Mouse (Mus musculus) lung, embryonic 16.5 days (tissue): ENCODE data around the gene Ak5. TPM values are rescaled to one million over a fixed set of nuclear protein-coding genes. Genes with fewer than 3 reads are reported as not detected.

Experiments
- ATAC-seq: fragments of 200-750 bp; cut with Nextera tagmentation; 2 replicates; pipeline ENCODE4 v1.8.0; 2017; ENCODE audit warnings: low read depth, mild to moderate bottlenecking, moderate library complexity
- H3K27ac ChIP-seq: fragments of 300-500 bp; sonication (generic); 2 replicates; pipeline ENCODE4 v1.5.1; 2014; ENCODE audit warnings: mild to moderate bottlenecking, control low read depth, low read length
- H3K27me3 ChIP-seq: fragments of 300-500 bp; sonication (generic); 2 replicates; pipeline ENCODE4 v1.6.1; 2014; ENCODE audit warnings: low read depth, low read length, mixed read lengths; ENCODE audit not compliant: control insufficient read depth, insufficient read depth
- H3K36me3 ChIP-seq: fragments of 300-500 bp; sonication (generic); 2 replicates; pipeline ENCODE4 v1.6.1; 2014; ENCODE audit warnings: low read length; ENCODE audit not compliant: control insufficient read depth, insufficient read depth
- H3K4me1 ChIP-seq: fragments of 300-500 bp; sonication (generic); replicated peaks from 2 replicates; pipeline ENCODE4 v1.6.1; 2014; ENCODE audit warnings: low read length, mixed read lengths; ENCODE audit not compliant: control insufficient read depth, insufficient read depth
- H3K4me2 ChIP-seq: fragments of 300-500 bp; sonication (generic); 2 replicates; pipeline ENCODE4 v1.6.1; 2014; ENCODE audit warnings: low read depth, low read length, control low read depth
- H3K4me3 ChIP-seq: fragments of 300-500 bp; sonication (generic); 2 replicates; pipeline ENCODE4 v1.5.1; 2014; ENCODE audit warnings: mild to moderate bottlenecking, low read length, control low read depth
- H3K9ac ChIP-seq: fragments of 300-500 bp; sonication (generic); 2 replicates; pipeline ENCODE4 v1.6.1; 2014; ENCODE audit warnings: low read length, control low read depth
- H3K9me3 ChIP-seq: fragments of 300-500 bp; sonication (generic); 2 replicates; pipeline ENCODE4 v1.6.1; 2016; ENCODE audit warnings: low read length; ENCODE audit not compliant: control insufficient read depth
- WGBS: fragments of 180-500 bp; shearing (Covaris S2); extraction: QIAGEN DNeasy Blood & Tissue Kit; methylation state at CpG from one replicate; pipeline ENCODE4 v1.1.7; 2014; 5-methylcytosine and 5-hydroxymethylcytosine counted together
- polyA plus RNA-seq: library from polyadenylated mRNA; unstranded; fragments of >200 nt; fragmentation: Nextera tagmentation; extraction: Ambion mirVana; gene quantifications from 2 replicates; pipeline ENCODE4 v1.2.1, GENCODE M21; 2015

The Ak5 gene
- polyA plus RNA-seq, 1 experiment from 2014 or later, result 2.3 TPM

DNA sequence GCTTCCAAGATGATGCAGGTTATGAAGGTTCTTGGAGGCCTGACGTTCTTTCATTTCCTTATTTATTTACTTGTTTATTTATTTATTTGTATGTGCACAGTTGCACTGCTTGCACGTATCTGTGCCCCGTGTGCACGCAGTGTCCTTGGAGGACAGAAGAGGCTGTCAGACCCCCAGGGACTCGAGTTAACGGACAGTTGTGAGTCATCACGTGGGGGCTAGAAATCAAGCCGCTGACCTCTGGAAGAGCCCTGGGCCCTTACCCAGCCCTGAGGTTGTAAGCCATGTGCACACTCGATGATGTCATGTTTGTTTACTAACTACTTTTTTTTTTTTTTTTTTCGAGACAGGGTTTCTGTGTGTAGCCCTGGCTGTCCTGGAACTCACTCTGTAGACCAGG is 197.8 kb downstream of the Ak5 start:
- ATAC-seq, result no peak
- 75% methylated on average over 10 of the region's 10 CpGs for WGBS

DNA sequence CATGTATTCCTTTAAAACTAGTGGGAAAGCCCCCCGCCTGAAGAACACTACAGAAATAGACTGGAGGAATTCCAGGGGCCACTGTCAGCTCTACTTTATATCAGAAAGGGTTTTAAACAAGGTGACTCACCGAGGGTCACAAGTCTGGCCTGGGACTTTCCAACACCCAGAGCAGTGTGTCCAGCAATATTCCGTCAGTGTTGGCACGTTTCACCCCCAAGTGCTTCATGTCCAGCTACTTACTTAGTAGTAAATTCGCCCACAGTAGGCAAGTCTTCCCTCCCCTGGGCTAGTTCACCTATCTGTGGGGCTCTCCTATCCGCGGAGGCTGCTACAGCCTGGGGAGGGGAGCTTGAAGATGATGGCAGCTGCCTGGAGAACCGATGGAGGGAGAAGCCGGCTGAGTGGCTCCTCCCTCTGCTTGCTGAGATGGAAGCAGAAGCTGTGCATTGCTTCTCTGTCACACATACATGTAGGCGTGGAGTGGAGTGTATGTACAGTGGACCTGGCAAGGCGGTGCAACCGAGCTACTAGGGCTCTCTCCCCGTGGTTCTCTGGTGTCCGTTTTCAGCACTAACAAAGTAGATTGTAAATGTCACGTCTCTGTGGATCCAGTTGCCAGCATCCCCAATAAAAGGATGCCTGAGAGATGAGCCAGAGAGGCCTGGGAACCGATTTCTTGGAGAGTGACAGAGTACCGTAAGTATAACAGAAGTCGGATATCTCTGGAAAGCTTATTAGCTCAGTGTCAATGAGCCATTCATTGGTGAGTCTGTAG is 198.5 kb downstream of the Ak5 start:
- no peak for ATAC-seq
- Histone ChIP-seq H3K27me3 (no peaks in the 10 kb centered on the region), H3K4me1 (peaks cover 3% of the 10 kb centered on the region), H3K27ac (no peak overlapping the region), H3K9ac (no peak overlapping the region), H3K4me3 (no peak overlapping the region), H3K9me3 (no peaks in the 10 kb centered on the region), H3K4me2 (no peak overlapping the region), H3K36me3 (no peaks in the 10 kb centered on the region)
- WGBS, result 65% methylated on average over 18 of the region's 18 CpGs

More for the DNA sequence above, 197.8 kb downstream of the Ak5 start:
- Histone ChIP-seq H3K4me2 (no peak overlapping the region), H3K27me3 (no peaks in the 10 kb centered on the region), H3K36me3 (no peaks in the 10 kb centered on the region), H3K9ac (no peak overlapping the region), H3K4me1 (peaks cover 5% of the 10 kb centered on the region), H3K27ac (no peak overlapping the region), H3K4me3 (no peak overlapping the region), H3K9me3 (no peaks in the 10 kb centered on the region)

DNA sequence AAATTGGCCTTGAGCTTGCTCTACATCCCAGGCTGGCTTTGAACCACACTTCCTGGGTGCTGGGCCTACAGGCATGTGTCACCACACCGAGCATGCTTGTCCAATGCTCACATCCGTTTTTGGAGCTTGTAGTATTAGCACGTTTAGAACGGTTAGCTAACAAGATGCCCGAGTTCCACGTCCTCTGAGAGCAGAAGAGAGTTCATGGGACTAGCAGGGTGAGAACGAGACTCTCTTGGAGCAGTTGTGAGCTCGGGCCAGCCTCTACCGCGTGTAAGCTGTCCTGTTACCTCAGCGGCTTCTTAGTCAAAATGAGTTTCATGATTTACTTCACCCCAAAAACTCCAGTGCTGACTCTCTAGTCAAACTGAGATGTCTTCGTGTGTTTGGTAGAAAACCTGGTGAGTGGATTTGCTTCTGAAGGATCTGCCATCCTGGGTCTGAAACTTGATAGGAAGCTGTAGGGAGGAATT is 199.6 kb downstream of the Ak5 start:
- Histone ChIP-seq H3K36me3 (no peaks in the 10 kb centered on the region), H3K4me1 (no peaks in the 10 kb centered on the region), H3K9ac (no peak overlapping the region), H3K4me3 (no peak overlapping the region), H3K9me3 (no peaks in the 10 kb centered on the region), H3K4me2 (no peak overlapping the region), H3K27ac (no peak overlapping the region), H3K27me3 (no peaks in the 10 kb centered on the region)
- ATAC-seq, result no peak
- WGBS, result 76% methylated on average over 12 of the region's 12 CpGs

DNA sequence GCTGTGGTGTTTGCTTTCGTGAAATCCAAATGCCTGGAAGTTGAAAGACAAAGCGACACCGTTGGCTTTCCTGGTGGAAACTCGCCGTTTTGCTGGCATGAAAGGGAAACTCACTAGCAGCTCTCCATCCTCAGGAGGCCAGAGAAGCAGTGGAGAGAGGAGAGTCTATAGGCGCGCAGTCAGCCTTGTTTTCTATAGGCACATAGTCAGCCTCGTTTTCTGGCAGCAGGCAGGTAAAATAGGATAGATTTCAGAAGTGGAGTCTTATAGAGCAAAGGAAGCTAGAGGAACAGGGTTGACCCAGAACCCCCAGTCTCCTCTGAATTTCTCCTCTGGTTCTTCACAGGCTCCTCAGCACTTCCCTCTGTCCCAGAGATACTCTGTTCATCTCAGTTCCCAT is 200.1 kb downstream of the Ak5 start:
- Histone ChIP-seq H3K9ac (no peak overlapping the region), H3K4me3 (no peak overlapping the region), H3K36me3 (no peaks in the 10 kb centered on the region), H3K27me3 (no peaks in the 10 kb centered on the region), H3K4me2 (no peak overlapping the region), H3K4me1 (no peaks in the 10 kb centered on the region), H3K27ac (no peak overlapping the region), H3K9me3 (no peaks in the 10 kb centered on the region)
- 85% methylated on average over 8 of the region's 8 CpGs for WGBS
- ATAC-seq, result no peak

DNA sequence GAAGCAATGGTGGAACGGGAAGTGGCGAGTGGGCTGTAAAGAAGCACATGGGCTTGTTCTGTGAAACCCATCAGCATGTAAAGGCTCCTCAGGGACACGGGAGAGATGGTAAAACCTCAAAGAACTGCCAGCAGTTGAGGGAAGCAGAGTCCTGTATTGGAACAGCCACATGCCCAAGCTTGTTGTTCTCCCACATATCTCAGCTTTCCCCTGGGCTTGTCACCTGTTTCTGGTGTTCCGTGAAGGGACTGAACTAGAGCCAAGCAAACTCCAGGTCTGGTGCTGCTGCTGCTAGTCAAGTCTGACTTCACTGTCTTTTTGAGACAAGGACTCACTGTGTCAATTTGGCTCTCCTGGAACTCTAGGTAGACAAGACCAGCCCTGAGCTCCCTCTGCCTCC is 200.8 kb downstream of the Ak5 start:
- H3K9ac ChIP-seq, result no peak overlapping the region
- H3K27ac ChIP-seq, result no peak overlapping the region

DNA sequence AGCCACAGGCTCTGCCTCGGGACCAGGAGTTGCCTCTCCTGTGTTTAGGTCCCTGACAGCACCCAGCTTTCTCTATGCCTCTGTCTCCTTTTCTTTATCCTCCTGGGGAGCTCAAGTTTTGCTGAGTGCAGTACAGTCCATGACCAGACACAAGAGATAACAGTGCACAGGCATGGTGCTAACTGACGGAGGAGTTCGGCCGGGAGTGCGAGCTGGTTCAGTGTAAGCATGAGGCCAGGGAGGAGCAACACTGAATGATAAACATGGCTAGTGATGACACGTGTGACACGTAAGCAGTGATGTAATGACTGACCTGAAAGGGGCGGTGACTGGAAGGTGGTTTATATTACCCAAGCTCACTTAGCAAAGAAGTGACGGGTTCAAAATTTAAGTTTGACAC is 201.3 kb downstream of the Ak5 start:
- H3K9ac ChIP-seq, result no peak overlapping the region
- no peak overlapping the region for H3K4me2 ChIP-seq
- no peaks in the 10 kb centered on the region for H3K9me3 ChIP-seq
- no peaks in the 10 kb centered on the region for H3K27me3 ChIP-seq
- no peak overlapping the region for H3K27ac ChIP-seq
- WGBS, result 65% methylated on average over 9 of the region's 9 CpGs
- no peak overlapping the region for H3K4me3 ChIP-seq
- no peaks in the 10 kb centered on the region for H3K4me1 ChIP-seq
- ATAC-seq, result 0 out of 2 replicates have a peak, but pooled peaks have one; percentile 21
- H3K36me3 ChIP-seq, result peaks cover 3% of the 10 kb centered on the region; the same call in 1 of the 2 replicates

More for the DNA sequence above, 200.8 kb downstream of the Ak5 start:
- Histone ChIP-seq H3K4me1 (no peaks in the 10 kb centered on the region), H3K9me3 (no peaks in the 10 kb centered on the region), H3K27me3 (no peaks in the 10 kb centered on the region), H3K4me3 (no peak overlapping the region), H3K36me3 (0 out of 2 replicates have a peak, but pooled peaks cover 3% of the 10 kb centered on the region), H3K4me2 (no peak overlapping the region)
- no peak for ATAC-seq
- WGBS, result 66% methylated on average over 4 of the region's 4 CpGs

DNA sequence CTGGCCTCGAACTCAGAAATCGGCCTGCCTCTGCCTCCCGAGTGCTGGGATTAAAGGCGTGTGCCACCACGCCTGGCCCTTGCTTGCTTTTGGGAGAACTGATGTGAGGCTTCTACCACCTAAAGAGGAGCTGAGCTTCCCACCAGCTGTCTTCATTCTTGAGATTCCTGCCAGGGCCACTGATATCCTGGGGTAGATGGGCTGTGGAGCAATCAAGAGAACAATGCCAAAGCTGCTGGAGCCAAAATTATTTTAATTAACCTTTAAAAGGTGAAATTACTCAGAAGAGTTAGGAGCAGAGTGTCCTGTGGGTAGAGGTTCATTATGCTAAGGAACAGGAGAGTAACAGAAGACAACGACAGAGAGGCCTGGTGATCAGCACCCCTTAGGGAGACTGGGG is 202.8 kb downstream of the Ak5 start:
- ATAC-seq, result no peak
- Histone ChIP-seq H3K9me3 (no peaks in the 10 kb centered on the region), H3K4me2 (no peak overlapping the region), H3K4me1 (no peaks in the 10 kb centered on the region), H3K9ac (no peak overlapping the region), H3K36me3 (peaks cover 3% of the 10 kb centered on the region; the same call in 1 of the 2 replicates), H3K27ac (no peak overlapping the region), H3K27me3 (no peaks in the 10 kb centered on the region), H3K4me3 (no peak overlapping the region)
- WGBS, result 91% methylated on average over 6 of the region's 6 CpGs

DNA sequence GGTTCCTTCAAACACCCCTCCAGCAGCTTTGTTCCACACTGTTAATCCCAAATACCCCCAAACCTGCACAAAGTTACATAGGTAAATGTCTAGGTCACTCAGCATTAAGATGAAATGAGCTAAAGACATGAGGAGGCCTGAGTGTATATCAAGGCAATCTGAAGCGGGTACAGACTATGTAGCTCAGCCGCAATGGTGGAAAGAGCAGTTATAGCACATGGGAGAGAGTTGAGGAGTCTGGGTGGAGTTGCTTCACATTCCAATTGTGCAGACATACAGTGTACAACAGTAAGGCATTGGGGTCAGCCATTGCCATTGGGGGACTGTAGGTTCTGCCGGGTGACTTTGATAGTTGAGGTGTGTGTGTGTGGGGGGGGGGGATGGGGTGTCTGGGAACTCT is 203.7 kb downstream of the Ak5 start:
- H3K4me2 ChIP-seq, result no peak overlapping the region
- peaks cover 3% of the 10 kb centered on the region; the same call in 1 of the 2 replicates for H3K36me3 ChIP-seq
- H3K27ac ChIP-seq, result no peak overlapping the region
- 98% methylated on average over 3 of the region's 3 CpGs for WGBS
- no peak overlapping the region for H3K9ac ChIP-seq
- H3K27me3 ChIP-seq, result no peaks in the 10 kb centered on the region
- no peak for ATAC-seq
- H3K4me1 ChIP-seq, result no peaks in the 10 kb centered on the region
- no peaks in the 10 kb centered on the region for H3K9me3 ChIP-seq
- no peak overlapping the region for H3K4me3 ChIP-seq

DNA sequence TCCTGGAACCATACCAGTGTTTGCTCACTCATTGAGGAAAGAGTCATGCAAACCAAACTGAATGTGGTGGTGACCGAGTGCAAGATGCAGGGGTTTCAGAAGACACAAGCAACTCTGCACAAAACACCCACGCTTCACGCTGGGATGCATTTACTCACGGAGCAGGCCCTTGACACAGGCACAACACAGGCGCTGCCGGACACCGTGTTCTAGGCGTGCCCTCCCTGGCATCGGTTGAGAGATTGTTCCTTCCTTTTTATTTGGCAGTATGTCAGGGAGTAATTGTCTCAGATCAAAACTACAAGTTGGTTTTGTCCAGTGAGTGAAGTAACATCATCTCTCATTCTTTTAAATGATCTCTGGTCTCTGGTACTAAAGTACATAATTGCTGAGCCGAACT is 205.3 kb downstream of the Ak5 start:
- ATAC-seq, result no peak
- 90% methylated on average over 10 of the region's 10 CpGs for WGBS

More for the DNA sequence above, 205.3 kb downstream of the Ak5 start:
- no peak overlapping the region for H3K27ac ChIP-seq
- H3K27me3 ChIP-seq, result no peaks in the 10 kb centered on the region
- no peak overlapping the region for H3K9ac ChIP-seq
- H3K4me1 ChIP-seq, result no peaks in the 10 kb centered on the region
- H3K4me2 ChIP-seq, result no peak overlapping the region
- peaks cover 8% of the 10 kb centered on the region; the same call in 1 of the 2 replicates for H3K36me3 ChIP-seq
- no peaks in the 10 kb centered on the region for H3K9me3 ChIP-seq
- no peak overlapping the region for H3K4me3 ChIP-seq
